Mouse (Mus musculus) lung, adult 2 months (tissue): ENCODE measurements around the gene Fah. TPM values are rescaled to one million over a fixed set of nuclear protein-coding genes. Genes with fewer than 3 reads are reported as not detected.

Source experiments
- DNase-seq: peaks from one replicate; pipeline ENCODE4 v3.0.0; 2022
- H3K4me1 ChIP-seq: fragments of 200-500 bp; 2 replicates; pipeline ENCODE4 v1.6.1; 2011; ENCODE audit warnings: low read length; ENCODE audit not compliant: control insufficient read depth, insufficient read depth
- H3K4me3 ChIP-seq: fragments of 200-500 bp; replicated peaks from 2 replicates; pipeline ENCODE3; 2011; ENCODE audit warnings: low read depth, mild to moderate bottlenecking, control low read depth, low read length; ENCODE audit errors: extremely low read depth
- CTCF ChIP-seq: fragments of 200-500 bp; IDR thresholded peaks from 2 replicates; pipeline ENCODE4 v1.5.1; 2011; ENCODE audit warnings: mild to moderate bottlenecking, low read length, control low read depth; ENCODE audit not compliant: insufficient read depth
- POLR2A ChIP-seq: fragments of 200-500 bp; IDR thresholded peaks from 2 replicates; pipeline ENCODE4 v1.6.1; 2011; ENCODE audit warnings: low read depth, mild to moderate bottlenecking, control low read depth, low read length, borderline replicate concordance; ENCODE audit errors: extremely low read depth
- WGBS: fragments of 180-500 bp; shearing (Covaris S2); methylation state at CpG from one replicate; pipeline ENCODE4 v1.1.7; 2018; 5-methylcytosine and 5-hydroxymethylcytosine counted together
- polyA plus RNA-seq: library from polyadenylated mRNA; depleted of rRNA; stranded (reverse); fragments of >200 nt; gene quantifications from 2 replicates; pipeline ENCODE4 v1.2.3, GENCODE M21; 2012

Fah gene
- polyA plus RNA-seq, 1 experiment = 46.4 TPM

DNA sequence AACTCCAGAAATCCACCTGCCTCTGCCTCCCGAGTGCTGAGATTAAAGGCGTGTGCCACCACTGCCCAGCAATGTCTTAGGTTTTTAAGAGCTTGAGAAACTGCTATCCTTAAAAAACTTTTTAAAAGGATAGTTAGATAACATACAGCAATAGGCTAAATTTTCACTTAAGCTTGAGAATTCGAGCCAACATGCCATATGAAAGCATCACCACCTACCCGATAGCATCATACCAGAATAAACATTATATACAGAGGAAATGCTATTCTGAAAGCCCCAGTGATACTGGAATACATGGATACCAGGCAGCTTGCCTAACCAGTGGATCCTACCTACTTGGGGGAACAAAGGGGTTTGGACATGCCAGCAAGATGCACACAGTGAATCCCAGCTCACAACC, 17.2 kb upstream of the Fah start:
- DNase-seq = no peak
- TF ChIP-seq POLR2A (no peak), CTCF (no peak)
- no peak overlapping the region for H3K4me3 ChIP-seq
- no peaks in the 10 kb centered on the region for H3K4me1 ChIP-seq
- WGBS = 96% methylated on average over 4 of the region's 4 CpGs

DNA sequence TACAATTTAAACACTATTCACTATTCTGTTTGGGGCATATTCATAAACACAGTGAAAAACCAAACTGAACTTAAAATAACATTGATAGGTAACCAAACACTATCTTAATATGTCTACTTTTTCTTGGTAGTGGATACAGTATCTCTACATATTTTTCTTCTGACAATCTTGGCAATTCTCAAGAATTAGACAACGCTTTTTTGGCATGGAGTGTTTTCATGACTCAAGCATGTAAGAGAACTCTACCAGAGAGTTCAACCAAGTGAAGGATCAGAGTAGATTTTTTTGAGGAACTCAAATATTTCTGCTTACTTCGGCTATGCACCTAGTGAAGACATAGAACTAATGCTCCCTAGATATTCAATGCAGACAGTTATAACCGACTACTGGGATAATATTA, 14.4 kb upstream of the Fah start:
- WGBS = 86% methylated on average over 3 of the region's 3 CpGs
- Histone ChIP-seq H3K4me1 (no peaks in the 10 kb centered on the region), H3K4me3 (no peak overlapping the region)
- DNase-seq = no peak
- TF ChIP-seq POLR2A = no peak
- TF ChIP-seq CTCF = no peak

DNA sequence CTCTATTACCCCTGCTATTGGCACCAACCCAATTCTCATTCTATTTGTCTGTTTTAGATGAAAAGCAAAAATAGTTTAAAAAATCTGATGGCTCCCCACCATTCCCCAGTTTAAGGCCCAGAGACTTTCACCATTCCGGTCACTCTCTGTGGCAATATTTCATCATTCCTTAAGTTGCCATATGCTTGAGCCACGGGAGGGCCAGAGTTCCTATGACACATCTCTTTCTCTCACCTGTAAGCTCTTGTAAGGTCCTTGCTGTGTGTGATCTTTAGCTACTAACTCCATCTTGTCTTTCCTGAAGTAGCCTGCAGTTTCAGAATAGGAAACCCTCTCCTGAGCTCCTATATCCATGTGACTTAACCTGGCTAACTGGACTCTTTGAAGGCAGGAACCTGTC, 12.4 kb upstream of the Fah start:
- no peak for DNase-seq
- WGBS = 91% methylated on average over 2 of the region's 2 CpGs
- Histone ChIP-seq H3K4me1 (no peaks in the 10 kb centered on the region), H3K4me3 (no peak overlapping the region)
- TF ChIP-seq CTCF = no peak
- no peak for TF ChIP-seq POLR2A

DNA sequence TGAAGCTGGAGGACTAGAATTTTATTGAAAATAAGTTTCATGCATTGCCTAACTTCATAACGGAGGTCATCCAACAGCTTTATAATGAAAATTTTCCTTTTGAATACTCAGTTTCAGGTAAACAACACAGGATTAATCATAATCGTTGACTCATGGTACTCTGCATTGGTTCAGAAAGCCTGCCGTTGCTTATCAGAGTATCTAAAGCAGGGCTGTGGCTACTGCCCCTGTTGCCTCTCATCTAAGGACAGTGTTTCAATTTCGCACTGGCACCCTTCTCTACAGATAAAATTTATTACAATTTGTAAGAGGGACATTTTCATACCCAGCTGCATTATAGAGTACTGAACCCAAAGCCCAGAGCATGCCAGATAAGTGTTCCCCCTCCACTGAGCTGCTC, 5.9 kb upstream of the Fah start:
- 76% methylated on average over 4 of the region's 4 CpGs for WGBS
- no peak overlapping the region for H3K4me3 ChIP-seq
- TF ChIP-seq CTCF (no peak), POLR2A (no peak)
- no peaks in the 10 kb centered on the region for H3K4me1 ChIP-seq
- no peak for DNase-seq

DNA sequence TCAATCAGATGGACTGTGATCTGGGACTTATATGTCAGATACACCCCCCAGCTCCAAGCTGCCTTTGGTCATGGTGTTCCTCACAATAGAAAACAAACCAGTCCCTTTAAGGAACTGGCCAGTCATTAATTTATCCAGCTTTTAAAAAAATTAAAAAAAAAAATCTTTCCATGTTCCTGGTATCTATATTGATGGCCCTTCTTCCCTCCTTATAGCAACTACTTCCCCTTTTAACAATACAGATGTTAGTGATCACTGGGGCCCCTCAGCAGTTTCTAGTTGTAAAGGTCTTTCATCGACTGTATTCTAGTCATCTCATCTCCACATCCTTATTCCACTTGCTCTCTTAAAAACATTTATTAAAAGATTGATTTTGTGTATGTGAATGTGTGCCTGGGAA, 5.1 kb upstream of the Fah start:
- no peaks in the 10 kb centered on the region for H3K4me1 ChIP-seq
- H3K4me3 ChIP-seq = no peak overlapping the region
- 76% methylated on average over 1 of the region's 1 CpGs for WGBS
- no peak for DNase-seq
- TF ChIP-seq POLR2A = no peak
- TF ChIP-seq CTCF = no peak

DNA sequence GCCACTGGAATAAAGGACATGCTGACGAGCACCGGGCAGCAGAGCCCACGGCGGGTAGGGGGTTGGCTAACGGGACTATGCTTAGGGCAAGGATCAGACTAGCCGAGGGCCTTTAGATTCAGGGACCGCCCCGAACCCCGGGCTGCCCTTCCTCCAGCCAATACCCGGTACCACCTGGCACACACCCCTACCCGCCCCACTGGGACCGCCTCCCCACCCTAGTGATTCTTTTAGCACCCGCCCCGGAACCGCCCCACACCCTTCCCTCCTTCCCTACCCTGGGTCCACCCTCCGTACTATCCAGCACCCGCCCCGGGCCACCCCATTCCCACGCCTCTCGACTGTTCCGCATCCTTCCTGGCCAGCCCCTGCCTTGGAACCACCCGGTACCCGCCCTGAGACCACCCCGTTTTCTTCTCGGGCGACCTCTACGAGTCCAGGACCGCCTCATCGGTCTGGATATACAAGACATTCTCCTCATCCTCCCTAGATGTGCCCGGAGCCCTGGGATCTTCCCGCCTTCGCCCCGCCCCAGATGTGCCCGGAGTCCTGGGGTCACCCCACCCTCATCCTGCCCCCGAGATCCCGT, 724 bp downstream of the Fah start:
- DNase-seq = peak; percentile 85
- no peak for TF ChIP-seq CTCF
- no peak; the same call in 1 of the 2 replicates for TF ChIP-seq POLR2A
- Histone ChIP-seq H3K4me3 (peak overlapping the region; percentile 95), H3K4me1 (peaks cover 6% of the 10 kb centered on the region)
- WGBS = under 1% methylated on average over 32 of the region's 36 CpGs

DNA sequence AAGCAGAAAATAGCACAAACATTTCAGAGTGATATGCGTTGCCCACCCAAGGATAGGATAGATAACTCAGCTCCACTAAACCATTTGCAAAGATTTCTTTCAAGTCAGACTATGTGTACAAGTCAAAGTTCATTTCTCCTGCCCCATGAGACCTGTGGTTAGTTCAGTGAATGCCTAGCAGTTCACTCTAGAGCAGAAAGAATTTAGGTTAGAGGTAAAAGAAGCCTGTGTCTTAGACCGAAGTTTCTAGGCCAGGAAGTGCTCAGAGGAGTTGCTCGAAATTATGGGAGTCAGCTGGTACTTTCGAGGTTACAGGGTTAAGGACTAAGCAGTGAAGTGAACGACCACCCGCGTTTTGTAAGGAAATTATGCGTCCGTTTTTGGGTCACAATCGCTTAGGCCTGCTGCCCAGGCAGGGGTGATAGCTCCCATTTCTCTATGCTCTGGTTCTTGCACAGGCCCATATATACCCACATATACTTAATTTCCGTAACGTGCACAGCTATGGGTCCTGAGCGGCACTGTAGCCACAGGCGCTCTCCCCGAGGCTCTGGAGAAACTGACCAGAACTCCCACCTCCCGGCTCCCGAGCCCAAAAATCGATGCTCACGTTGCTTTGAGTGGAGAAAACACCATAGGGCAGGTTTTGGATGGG, 1.4 kb downstream of the Fah start:
- no peak for TF ChIP-seq POLR2A
- no peak for TF ChIP-seq CTCF
- 11% methylated on average over 19 of the region's 19 CpGs for WGBS
- Histone ChIP-seq H3K4me1 (peaks cover 6% of the 10 kb centered on the region), H3K4me3 (peak overlapping the region; percentile 95)
- no peak for DNase-seq

DNA sequence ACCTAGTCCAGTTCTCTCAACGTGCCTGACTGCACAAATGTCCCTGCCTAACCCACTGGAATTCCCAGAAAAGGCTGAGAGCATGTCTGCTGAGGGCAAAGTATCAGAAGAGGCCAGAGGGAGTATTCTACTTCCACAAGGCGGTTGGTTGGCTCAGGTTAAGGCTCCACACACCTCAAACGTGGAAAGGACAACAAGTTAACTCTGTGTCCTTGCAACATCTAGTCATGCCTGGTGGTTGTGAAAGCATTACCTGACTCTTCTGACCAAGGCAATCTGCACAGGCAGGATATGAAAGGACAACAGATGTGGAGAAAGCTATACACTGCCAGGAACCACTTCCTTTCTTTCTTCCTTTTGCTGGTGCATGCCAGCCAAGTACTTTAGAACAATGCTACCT, 2.0 kb downstream of the Fah start:
- peak overlapping the region; percentile 32 for H3K4me3 ChIP-seq
- H3K4me1 ChIP-seq = peaks cover 6% of the 10 kb centered on the region
- DNase-seq = peak; percentile 16
- TF ChIP-seq CTCF (no peak), POLR2A (no peak)
- WGBS = 50% methylated on average over 3 of the region's 3 CpGs

DNA sequence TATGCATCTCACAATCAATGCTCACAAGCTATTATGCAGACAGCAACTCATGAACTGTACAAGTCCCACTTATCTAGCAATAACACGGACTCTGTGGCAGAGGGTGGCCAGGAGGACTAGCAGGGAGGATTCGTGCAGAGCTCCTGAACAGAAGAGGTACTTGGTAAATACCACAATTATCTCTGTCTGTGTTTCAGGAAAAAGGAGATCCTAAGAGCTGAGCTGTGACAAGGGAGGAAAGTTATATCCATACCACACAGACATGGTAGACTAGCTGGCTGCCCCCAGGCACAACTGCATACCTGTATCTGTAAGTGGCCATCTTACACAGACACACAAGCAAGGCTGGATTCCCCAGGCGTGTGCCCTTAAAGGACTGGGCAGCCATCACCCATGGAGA, 5.2 kb downstream of the Fah start:
- 78% methylated on average over 3 of the region's 3 CpGs for WGBS

DNA sequence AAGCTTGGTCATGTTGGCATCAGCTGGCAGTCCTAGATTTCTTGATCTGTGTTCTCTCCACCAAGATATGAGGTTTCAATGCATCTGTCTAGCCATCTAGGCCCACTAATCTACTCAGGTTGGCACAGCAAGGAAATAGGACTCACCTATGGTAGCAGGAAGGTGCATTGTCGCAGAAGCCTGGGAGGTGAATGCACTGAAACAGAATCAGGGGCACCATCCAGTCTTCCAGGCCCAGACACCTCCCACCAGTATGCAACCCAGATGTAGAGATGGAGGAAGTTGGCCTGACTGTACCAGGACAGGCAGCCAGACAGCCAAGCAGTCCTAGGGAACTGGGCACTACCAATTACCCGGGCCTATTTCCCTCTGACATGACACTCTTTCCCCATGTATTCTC, 5.9 kb downstream of the Fah start:
- no peak for DNase-seq
- TF ChIP-seq POLR2A (no peak), CTCF (no peak)
- Histone ChIP-seq H3K4me1 (peaks cover 6% of the 10 kb centered on the region), H3K4me3 (no peak overlapping the region)
- 85% methylated on average over 2 of the region's 2 CpGs for WGBS

More for the DNA sequence above, 5.2 kb downstream of the Fah start:
- Histone ChIP-seq H3K4me3 (no peak overlapping the region), H3K4me1 (peaks cover 6% of the 10 kb centered on the region)
- TF ChIP-seq CTCF (no peak), POLR2A (no peak)
- no peak for DNase-seq
